Mouse (Mus musculus) heart, postnatal 25 days (tissue): ENCODE data around the gene Kif2a. TPM values are rescaled to one million over a fixed set of nuclear protein-coding genes. Genes with fewer than 3 reads are reported as not detected.
"Not testable (repeated sequence)": the region's sequence is repeated elsewhere in the genome, so short reads cannot be mapped to it uniquely, and the experiment has no call there.

Experiments
- DNase-seq: peaks from one replicate; pipeline ENCODE4 v3.0.0; 2022; ENCODE audit warnings: low spot score
- intact Hi-C: fragments of 180-260 bp; cut with DNase I; formaldehyde crosslinking; loops from one replicate; pipeline ENCODE4 v1.15.1; 2025
- total RNA-seq, 2 experiments: library from RNA; stranded (reverse); gene quantifications; 2 replicates each; pipeline ENCODE4 v1.2.3; 2021

Kif2a gene
- total RNA-seq, 2 experiments from 2014 or later = 32.4 to 35.8 TPM

DNA sequence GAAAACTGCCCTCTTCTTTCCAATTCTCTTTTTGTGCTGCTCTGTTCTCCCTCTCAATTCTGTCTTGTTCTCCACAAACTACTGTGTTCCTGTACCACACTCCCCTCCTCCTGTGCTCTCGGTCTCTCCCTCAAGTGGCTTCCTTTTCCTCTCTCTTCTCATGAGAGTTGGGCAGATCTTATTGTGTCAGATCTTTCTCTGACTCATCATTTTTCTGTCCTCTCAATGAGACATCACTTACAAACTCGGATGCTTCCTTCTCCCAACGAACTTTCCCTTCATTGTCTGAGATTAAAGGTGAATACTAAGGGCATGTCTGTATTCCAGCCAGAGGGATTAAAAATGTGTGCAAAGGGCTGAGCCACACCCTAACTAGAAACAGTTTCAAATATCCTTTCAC is 3.7 kb upstream of the Kif2a start:
- intact Hi-C loops = no loop called here
- DNase-seq = no peak

DNA sequence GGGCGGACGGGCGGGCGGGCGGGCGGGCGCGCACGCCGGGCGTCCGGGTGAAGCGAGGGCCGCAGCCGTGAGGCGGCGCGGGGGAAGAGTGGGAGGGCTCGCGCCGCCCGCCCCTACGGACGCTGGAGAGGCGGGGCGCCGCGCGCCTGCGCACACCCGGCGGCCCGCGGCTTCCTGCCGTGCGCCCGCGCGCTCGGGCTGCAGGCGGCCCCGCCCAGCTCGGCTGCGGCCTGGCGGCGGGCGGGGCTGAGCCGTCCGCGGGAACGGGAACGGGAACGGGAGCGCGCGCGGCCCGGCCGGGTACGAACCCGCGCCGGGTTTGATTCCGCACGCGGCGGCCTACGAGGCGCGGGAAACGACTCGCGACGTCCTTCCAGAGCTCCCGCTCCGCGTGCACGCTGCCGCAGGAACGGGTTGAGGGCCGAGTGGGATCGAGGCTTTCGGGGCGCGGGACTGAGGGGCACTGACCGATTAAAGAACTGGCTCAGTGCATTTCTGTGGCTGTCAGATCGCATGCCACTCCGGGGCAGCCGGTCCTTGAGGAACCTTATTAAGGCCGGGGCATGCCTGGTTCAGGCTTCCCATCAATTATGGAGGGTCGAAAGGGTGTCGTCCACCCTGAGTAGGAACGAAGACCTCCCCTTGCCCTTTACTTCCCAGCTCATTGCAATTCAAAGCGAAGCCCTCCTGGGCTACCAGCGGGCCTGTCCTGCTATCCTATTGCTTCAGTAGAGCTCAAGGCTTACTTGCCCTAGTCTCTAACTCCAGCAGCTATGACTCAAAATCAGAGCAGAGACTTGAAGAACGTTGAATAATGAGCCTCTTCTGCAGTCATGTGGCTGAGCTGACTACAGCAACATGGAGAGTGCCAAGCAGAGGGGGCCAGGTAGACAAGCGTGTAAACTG is 593 bp upstream of the Kif2a start:
- peak; percentile 72 for DNase-seq
- intact Hi-C loops = loop anchor here (5.0 kb wide), 2 partner anchors 75 kb away; partner anchors contain the start of gene Dimt1

DNA sequence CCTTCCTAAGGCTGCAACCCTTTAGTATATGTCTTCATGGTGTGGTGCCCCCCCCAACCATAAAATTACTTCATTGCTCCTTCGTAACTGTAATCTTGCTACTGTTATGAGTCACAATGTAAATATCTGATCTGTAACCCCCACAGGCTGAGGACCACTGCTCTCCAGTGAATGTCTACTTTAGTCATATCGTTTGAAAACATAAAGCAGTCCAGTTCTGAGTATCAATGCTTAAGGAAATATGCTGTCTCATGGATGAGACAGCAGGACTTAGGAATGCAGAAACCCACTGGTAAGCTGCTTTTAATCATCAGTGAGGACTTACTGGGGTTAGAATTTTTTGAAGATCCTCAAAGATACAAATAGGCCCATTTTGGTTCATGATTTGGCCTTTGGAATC is 2.5 kb downstream of the Kif2a start:
- no peak for DNase-seq

DNA sequence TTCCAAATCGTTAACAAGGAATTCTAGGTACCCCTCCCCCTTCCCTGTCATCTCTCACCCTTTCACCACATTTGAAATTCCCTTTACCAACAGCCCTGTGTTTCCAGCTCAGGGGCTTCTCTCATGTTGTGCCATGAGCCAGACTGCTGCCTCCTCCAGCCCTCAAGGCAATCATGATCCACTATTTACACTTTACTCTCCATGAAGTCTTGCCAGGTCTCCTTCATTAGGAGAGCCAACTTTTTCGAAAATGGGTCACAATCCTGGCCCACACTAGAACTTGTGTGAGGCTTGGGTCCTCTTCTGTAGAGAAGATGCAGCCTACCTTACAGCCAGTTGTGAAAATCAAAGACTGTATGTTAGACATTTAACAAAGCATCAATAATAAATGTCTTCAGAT is 8.0 kb downstream of the Kif2a start:
- intact Hi-C loops = no loop called here

More for the DNA sequence above, 2.5 kb downstream of the Kif2a start:
- intact Hi-C loops = no loop called here

DNA sequence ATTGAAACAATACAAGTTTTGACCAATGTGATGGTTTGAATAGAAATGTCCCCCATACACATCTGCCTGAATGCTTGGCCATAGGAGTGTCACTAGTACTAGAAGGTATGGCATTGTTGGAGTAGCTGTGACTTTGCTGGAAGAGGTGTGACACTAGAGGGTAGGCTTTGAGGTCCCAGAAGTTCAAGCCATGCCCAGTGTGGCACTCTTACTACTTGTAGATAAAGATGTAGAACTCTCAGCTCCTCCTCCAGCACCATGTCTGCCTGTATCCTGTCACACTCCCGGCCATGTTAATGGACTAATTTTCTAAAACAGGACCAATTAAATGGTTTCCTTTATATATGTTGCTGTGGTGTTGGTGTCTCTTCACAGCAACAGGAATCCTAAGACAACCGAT is 10.3 kb downstream of the Kif2a start:
- DNase-seq = no peak
- intact Hi-C loops = no loop called here

More for the DNA sequence above, 8.0 kb downstream of the Kif2a start:
- DNase-seq = no peak

DNA sequence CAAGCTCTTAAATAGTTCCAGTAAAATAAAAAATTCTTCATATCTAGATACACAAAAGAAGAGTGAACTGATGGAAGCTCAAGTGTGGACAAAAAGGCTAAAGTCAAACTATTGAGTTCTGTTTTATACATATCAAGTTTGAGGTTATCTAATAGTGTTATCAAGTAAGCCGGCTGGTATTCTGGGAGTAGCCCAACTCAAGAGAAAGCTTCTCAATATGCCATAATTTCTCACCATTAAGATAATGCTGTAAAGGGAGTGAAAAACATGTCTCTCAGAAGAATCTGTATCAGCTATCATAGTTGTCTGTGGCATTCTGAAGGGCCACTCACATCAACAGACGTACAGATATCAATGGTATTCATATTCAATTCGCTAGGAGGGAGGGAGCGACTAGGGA is 13.8 kb downstream of the Kif2a start:
- intact Hi-C loops = no loop called here
- no peak for DNase-seq

DNA sequence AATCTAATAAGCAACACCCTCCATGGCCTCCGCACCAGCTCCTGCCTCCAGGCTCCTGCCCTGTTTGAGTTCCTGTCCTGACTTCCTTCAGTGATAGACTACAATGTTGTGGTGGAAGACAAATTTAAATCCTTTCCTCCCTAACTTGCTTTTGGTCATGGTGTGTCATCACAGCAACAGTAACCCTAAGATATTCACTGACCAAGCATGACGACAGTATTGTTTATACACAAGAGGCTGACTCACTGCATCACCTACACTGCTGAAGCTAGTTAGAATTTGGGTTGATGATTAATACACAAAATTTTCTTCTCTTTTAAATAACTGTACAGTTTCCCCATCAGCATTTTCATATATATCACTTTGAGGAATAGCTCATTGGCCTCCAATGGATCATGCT is 18.7 kb downstream of the Kif2a start:
- intact Hi-C loops = no loop called here
- DNase-seq = no peak

DNA sequence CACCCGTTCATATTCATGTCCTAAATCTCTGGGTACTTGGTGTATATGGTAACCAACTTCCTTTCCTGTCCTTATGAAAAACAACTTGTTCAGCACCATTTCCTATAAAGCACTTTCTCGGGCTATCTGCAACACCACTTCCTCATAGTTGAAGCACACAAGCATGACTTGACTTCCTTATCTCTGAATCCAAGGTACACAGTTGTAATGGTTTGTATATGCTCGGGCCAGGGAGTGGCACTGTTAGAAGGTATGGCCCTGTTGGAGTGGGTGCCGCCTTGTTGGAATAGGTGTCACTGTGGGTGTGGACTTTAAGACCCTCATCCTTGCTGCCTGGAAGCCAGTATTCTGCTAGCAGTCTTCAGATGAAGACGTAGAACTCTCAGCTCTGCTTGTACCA is 23.3 kb downstream of the Kif2a start:
- no peak for DNase-seq

DNA sequence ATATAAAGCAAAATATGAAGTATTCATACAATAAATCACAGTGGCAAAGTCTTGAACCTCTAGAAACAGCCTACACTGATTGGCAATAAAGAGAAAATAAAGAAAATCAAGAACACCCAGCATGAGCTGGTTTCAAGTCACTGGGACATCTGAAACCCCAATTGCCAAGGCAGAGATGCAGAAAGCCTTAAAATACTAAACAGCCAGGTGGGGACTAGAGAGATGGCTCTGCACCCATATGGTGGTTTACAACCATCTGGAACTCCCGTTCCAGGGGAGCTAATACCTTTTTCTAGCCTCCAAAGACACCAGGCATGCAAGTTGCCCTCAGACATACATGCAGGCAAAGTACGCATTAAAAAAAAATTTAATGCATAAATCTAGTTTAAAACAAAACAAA is 23.9 kb downstream of the Kif2a start:
- DNase-seq = no peak
- intact Hi-C loops = no loop called here

More for the DNA sequence above, 23.3 kb downstream of the Kif2a start:
- intact Hi-C loops = no loop called here

DNA sequence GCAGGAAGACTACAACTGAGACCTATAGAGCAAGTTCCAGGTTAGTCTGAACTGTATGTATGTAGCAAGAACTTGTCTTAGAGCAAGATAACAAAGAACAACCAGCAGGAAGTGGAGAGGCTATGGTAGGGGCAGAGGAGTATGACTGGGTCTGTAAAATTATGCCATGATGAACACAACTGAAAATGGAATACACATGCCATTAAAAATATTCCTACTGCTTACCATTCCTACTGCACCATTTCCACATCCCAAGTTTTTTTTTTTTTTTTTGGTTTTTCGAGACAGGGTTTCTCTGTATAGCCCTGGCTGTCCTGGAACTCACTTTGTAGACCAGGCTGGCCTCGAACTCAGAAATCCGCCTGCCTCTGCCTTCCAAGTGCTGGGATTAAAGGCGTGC is 24.4 kb downstream of the Kif2a start:
- intact Hi-C loops, DNase-seq: not testable (repeated sequence)

DNA sequence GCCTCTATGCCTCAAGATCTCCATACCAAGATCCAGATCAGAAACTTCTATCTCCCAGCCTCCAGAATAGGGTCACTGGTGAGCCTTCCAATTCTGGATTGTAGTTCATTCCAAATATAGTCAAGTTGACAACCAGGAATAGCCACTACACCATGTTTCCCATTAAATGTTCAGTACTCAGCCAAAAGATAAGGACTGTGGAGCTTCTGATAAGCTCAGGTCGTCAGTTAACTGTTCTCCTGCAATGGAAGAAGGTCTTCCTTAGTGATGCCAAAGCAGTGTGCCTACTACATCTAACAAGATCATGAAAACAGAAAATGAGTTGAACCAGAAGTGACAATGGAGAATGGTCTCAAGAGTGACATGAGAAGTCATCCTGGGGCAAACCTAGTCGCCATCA is 25.0 kb downstream of the Kif2a start:
- intact Hi-C loops = no loop called here
- no peak for DNase-seq

DNA sequence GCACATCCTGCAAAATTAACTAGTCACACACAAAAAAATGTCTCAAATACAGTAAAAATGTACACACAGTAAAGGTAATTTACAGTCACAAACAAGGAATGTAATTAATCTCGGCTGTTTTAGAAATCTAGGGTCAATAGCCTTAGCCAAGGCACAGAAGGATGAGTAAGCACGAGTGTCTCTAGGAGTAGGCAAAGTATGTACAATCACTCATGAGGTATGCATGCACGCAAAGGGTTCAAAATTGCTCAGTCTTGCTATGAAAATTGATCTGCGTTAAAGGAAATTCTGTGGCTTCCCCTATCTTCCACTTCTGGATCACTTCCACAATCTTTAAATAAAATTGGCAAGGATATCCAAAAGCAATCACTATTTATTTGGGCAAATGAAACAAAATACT is 60.4 kb downstream of the Kif2a start:
- intact Hi-C loops = no loop called here
- no peak for DNase-seq

DNA sequence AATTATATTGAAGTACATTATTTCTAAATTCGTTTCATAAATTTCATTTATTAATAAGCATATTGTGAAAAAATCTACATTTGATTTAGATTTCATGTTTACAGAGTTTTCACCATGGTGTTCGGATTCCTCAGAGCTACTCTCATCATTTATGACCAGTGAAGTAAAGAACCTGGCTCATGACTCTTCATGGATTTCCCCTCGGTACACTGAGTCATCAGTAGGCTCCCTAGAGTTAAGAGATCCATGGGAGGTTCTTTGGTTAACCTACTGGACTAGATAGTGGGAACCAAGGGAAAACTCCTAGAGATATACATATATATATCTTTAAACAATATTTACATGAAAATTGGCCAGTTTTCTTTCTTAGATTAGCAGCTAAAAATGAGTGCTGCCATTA is 61.4 kb downstream of the Kif2a start:
- DNase-seq = no peak
- intact Hi-C loops = no loop called here

DNA sequence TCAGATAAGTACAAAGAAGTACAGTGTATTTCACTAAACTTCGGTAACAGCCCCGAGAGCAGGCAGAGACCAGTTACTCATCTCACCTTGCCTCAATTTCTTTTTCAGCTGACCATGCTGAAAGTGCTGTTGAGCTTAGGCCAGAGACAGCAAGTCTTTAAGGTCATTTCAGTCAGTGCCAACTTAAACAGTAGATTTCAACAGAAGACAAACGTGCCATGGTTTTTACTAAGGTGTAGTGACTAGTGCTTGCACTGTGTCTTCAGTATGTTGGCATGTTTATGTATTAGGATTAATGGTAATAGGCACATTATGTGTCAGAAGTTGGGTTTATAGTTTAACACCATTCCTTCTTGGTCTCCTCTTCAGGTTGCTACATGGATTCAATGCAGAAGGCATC is 63.6 kb downstream of the Kif2a start:
- intact Hi-C loops = no loop called here
- DNase-seq = no peak

DNA sequence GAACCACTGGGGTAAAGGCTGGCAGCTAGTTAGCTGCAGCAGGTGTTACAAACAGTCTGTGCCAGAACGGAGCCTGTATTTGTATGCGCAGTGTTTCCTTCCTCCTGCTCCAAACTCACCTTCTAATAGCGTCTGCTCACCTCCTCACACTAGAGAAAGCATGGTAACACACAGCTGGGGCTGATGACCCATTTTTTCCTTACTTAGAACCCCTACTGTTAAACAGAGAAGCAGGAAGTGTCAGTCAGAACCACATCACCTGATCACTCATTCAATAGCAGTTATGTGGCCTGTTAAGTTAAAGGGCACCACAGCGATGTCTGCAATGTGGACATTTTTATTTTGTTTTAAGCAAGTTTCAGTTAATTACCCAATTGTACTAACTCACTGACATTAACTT is 64.4 kb downstream of the Kif2a start:
- no peak for DNase-seq
- intact Hi-C loops = no loop called here

DNA sequence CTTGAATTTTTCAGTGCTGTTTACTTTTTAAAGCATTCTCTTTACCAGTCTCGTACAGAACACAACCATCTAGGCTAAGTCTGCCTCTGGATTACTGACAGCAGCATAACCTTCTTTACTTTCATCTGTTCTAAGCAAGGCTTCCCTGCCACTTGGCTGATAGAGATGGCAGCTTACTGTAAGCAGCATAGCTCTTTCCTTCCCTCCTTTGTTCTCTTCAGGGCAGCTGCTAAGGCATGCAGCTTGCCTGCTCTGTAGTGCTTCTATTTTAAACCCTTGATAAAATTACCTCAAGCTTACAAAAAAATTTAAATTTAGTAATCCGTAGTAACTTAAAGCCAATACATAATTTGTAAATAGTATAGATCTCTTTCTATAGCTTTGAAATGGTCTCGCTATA is 67.0 kb downstream of the Kif2a start:
- intact Hi-C loops = no loop called here
- DNase-seq = no peak

DNA sequence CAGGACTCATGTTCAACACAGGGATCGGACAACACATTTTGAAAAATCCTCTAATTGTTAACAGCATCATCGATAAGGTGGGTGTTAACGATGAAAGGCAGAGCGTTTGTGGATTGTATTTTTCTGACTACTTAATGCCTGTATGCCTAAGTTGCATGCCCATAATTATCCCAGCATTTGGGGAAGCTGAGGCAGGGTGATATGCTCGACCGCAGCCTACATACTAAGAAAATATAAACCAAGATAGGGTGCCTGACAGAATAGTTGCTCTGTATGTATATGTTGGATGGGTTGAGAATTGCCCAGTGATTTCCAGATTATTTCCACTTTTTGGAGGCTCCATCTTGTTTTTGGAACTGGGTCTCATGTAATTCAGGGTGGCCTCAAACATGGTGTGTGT is 74.3 kb downstream of the Kif2a start:
- DNase-seq = no peak
- intact Hi-C loops = loop anchor here (5.0 to 10.0 kb wide), 3 partner anchors 75 to 1097 kb away; partner anchors contain the start of genes Kif2a and Smim15

DNA sequence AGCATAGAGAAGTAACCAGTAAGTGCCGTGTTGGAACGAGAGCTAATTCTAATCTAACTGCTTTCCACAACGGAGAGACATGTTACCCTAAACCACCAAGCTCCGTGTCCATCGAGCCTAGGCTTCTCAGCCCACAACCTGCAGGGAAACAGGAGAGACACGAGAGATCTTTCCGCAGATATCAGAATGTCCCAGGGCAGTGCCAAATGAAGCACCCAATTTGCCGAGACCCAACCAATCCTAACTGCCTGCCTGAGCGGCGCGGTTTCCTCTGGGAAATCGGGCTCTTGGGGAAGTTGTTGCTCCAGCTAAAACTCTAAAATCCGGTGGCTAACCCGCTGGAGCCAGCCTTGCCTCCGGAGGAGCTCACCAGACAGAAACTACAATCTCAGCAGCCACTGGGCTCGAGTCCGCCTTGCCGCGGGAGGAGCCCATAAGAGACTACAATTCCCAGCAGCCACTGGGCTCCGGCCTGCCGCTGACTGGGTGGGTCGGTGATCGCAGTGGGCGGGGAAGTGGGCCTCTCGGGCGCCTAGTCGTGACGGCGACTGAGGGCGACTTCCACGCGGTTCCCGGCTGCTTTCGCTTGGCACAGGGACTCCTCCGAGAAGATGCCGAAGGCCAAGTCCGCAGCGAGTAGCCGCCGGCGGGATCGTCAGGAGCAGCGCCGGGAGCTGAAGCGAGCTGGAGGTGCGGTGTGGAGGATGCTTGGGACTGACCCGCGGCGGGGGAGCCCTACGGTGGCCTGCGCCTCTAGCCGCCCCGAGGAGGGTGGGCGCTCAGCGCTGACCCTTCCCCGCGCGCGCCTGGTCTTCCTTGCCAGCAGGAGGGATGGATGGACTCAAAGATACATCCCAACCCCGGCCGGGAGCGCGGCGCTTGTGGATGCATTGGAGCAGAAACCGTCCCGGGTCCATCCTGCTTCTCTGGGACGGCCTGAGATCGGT is 75.1 kb downstream of the Kif2a start, which contains the start of gene Dimt1:
Gene Dimt1, plus strand, starts transcription at position 534 of the 947 bp plus-strand sequence.
- intact Hi-C loops = loop anchor here (5.0 to 10.0 kb wide), 3 partner anchors 75 to 1098 kb away; partner anchors contain the start of genes Kif2a and Smim15
- DNase-seq = peak; percentile 92

DNA sequence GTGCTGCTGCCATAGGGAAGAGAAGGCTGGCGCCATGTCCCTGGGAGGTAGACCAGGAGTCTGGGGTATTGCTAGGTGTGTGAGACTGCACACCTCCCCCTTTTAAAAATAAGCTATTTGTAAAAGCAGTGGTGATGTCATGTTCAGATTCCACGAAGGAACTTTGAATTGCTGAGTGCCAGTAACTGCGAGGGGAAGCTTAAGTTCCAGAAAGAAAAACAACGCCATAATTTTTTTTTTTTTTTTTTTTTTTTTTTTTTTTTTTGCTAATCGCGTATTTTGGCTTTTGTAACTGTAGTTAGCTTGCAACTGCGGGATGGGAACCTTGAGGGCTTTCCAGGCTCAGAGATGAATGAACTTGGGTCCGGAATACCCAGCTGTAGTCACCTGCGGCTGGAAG is 76.4 kb downstream of the Kif2a start:
- DNase-seq = no peak
- intact Hi-C loops = loop anchor here (5.0 to 10.0 kb wide), 3 partner anchors 77 to 1099 kb away; partner anchors contain the start of genes Kif2a and Smim15

DNA sequence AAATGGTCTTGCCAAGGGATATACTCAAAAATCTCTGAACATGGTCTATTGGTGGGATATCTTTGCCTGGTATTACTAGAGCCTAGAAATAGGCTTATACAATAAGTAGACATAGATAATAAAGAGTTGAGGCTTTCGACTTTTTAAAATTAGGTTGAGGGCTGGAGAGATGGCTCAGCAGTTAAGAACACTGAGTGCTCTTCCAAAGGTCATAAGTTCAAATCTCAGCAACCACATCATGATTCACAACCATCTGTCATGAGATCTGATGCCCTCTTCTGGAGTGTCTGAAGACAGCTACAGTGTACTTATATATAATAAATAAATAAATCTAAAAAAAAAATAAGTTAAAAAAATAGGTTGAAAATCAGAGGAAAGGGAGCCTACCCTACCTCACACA is 79.2 kb downstream of the Kif2a start:
- intact Hi-C loops = loop anchor here (10.0 kb wide), 2 partner anchors 162 to 1102 kb away; partner anchors contain the start of gene Smim15
- no peak for DNase-seq
